Mouse (Mus musculus): ENCODE results near the gene Atl2. TPM values are rescaled to one million over a fixed set of nuclear protein-coding genes. Genes with fewer than 3 reads are reported as not detected.

Atl2 gene
- polyA plus RNA-seq, 1 experiment: 28.9 TPM

DNA sequence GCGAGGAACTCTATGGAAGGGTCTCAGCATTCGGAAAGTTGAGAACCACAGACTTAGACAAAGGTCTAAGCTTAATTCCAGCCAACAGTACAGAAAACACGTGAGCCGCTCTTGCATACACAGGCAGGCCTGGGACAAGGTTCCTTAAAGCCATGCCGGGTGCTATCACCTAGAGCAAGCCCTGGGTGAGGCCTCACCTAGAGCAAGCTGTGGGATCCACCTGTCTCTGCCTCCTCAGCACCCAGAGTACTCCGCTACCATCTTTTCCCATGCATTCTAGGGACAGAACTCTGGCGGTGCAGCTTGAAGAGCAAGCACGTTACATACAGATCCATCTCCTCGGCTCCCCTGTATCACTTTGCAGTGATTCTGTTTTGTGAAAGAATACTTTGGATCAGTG lies 78.4 kb downstream of the Atl2 start:
- TF ChIP-seq CTCF (IDR thresholded peaks at IDR 0.05; ENCODE audit: borderline replicate concordance, extremely low read depth, insufficient read depth, insufficient read length) (no peak), POLR2A (IDR thresholded peaks at IDR 0.05; ENCODE audit: borderline replicate concordance, extremely low read depth, insufficient read depth, insufficient read length, poor library complexity, severe bottlenecking) (no peak)

DNA sequence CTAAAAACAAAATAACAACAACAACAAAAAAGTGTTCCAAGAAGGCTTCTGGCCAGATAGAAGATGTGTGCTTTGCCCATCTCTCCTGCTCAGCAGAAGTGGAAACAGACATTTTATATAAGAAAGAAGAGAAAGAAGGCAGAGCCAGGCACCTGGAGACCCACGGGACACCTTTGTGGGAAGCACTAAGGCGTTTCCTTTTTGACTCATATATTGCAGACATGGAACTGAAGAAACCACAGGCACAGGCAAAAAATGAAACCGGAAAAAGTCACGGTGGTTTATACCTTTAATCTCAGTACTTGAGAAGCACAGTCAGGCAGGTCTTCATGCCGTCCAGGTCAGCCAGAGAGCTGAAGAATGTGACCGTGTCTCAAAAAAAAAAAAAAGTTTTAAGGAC lies 79.0 kb downstream of the Atl2 start:
- no peak for TF ChIP-seq POLR2A (IDR thresholded peaks at IDR 0.05; ENCODE audit: borderline replicate concordance, extremely low read depth, insufficient read depth, insufficient read length, poor library complexity, severe bottlenecking)
- no peak for TF ChIP-seq CTCF (IDR thresholded peaks at IDR 0.05; ENCODE audit: borderline replicate concordance, extremely low read depth, insufficient read depth, insufficient read length)
- no peak for DNase-seq (ENCODE audit: low read depth)

More for the DNA sequence above, 78.4 kb downstream of the Atl2 start:
- DNase-seq (ENCODE audit: low read depth): no peak

DNA sequence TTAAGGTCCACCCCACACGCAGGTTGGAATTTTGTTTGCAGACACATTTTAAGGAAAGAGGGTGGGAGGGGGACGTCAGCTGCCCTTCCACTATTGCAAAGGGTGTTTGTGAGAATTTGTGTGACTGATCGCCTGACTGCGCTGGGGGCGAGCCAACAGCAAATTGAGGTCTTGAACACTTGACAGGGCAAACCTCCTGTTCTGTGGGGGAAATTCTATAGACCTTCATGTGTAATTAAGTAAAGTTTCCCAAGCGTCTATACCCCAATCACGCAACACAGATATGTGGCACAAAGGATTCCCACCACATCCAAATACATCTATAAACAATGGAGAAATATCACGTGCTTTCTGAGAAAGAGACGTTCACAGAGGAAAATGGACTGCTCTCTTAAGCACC lies 85.5 kb downstream of the Atl2 start:
- TF ChIP-seq POLR2A (IDR thresholded peaks at IDR 0.05; ENCODE audit: borderline replicate concordance, extremely low read depth, insufficient read depth, insufficient read length, poor library complexity, severe bottlenecking) (no peak), CTCF (IDR thresholded peaks at IDR 0.05; ENCODE audit: borderline replicate concordance, extremely low read depth, insufficient read depth, insufficient read length) (no peak)
- peak; percentile 32 for DNase-seq (ENCODE audit: low read depth)

DNA sequence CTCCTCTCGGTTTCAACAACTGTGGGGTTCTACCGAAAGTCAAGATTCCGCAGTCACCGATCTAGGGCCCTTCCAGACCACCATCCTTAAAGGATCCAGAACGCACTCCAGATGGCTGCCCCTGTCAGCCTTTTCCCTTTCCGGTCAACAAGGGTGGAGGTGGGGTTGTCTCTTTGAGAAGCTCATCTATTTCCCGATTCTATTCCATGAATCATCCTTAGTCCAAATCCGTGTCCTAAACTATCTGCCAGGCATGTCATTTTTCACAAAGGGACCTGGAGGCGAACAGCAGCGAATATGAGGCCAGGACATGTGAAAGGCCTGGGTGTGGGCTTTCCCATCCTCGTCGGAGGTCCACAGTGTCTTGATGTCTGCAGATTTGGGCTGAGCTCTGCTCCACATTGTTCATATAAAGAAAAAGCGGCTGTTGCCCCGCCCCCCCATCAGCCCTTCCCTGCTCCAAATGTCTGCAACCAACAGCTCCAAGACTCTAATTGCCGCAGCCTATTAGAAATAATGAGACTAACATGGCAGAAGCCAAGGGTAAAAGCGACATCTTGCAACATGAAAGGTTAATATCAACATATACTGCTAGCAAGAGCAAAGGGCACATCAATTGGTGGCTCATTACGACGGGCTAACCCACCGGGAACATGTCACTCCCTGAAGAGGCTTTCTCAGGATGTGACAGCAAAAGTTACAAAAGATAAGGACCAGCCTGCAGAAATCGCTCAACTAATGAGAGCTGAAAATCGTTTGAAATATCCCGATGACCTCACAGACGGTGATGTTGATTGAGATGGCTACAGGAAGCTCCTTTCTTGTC lies 86.2 kb downstream of the Atl2 start:
- peak; percentile 77 for DNase-seq (ENCODE audit: low read depth)
- TF ChIP-seq POLR2A (IDR thresholded peaks at IDR 0.05; ENCODE audit: borderline replicate concordance, extremely low read depth, insufficient read depth, insufficient read length, poor library complexity, severe bottlenecking) (no peak), CTCF (IDR thresholded peaks at IDR 0.05; ENCODE audit: borderline replicate concordance, extremely low read depth, insufficient read depth, insufficient read length) (no peak)

DNA sequence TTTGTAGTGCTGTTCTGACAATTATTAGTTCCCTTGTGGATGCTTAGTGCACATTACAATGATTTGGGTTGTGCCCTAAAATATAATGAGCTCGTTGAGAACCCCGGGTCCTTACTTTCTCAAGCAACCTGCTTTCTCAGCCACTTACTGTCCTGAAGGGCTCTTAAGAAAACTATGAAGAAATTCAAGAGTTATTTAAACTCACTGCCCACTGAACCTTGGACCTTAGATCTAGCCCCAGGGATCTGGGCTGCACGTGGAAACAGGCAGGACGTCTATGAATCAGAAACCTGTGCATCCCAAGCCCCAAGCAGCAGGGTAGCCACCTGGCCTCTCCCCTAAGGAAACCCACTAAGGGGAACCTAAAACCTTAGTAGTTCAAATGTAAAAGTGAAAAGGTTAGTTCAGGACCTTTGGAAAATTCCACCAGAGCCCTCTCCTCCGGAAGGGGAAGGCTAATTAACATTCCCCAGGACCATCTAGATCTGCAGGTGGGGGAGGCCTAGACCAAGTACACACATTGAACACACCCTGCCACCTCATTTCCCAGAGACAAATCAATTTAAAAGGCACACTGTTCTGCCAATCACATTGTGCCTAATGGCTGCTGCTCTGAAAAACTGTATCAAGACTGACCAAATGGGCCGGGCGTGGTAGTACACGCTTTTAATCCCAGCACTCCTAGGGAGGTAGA lies 88.5 kb downstream of the Atl2 start:
- TF ChIP-seq CTCF (IDR thresholded peaks at IDR 0.05; ENCODE audit: borderline replicate concordance, extremely low read depth, insufficient read depth, insufficient read length): no peak
- TF ChIP-seq POLR2A (IDR thresholded peaks at IDR 0.05; ENCODE audit: borderline replicate concordance, extremely low read depth, insufficient read depth, insufficient read length, poor library complexity, severe bottlenecking): no peak
- no peak for DNase-seq (ENCODE audit: low read depth)

DNA sequence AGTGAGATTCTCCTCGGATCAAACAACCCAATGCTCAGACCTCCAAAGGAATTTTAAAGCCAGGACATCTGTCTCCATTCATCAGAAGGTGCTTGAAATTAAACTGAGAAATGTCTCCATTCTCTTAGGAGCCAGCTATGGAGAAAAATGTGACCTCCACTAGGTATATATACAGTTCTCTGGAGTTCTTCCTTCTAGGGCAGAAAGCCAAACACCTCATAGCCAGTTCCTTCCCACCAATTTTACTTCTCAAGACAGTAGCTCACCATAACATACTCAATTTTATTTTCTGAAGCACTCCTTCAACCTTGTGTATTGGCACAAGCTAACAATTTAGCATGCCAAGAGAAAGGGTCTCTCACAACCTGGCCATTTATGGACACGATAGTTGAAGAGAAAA lies 91.2 kb downstream of the Atl2 start:
- TF ChIP-seq POLR2A (IDR thresholded peaks at IDR 0.05; ENCODE audit: borderline replicate concordance, extremely low read depth, insufficient read depth, insufficient read length, poor library complexity, severe bottlenecking): no peak
- no peak for TF ChIP-seq CTCF (IDR thresholded peaks at IDR 0.05; ENCODE audit: borderline replicate concordance, extremely low read depth, insufficient read depth, insufficient read length)

DNA sequence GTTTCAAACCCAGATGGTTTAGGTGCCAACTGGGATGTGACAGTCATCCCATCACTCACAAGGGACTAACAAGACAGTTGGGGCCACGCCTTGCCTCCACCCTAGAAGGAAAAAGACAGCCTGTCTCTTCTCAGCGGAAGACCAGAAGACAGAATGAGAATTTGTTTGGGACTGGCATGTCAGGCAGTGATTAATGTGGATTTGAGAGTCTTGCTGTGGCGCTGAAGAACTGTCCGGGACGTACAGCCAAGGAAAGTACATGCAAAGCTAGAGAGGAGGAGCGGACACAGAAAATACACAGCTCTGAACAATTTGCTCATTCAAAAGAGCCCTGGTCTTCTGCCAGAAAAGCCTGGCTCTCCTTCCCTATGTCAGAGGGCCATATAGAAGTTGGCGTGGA lies 93.9 kb downstream of the Atl2 start:
- TF ChIP-seq POLR2A (IDR thresholded peaks at IDR 0.05; ENCODE audit: borderline replicate concordance, extremely low read depth, insufficient read depth, insufficient read length, poor library complexity, severe bottlenecking) (no peak), CTCF (IDR thresholded peaks at IDR 0.05; ENCODE audit: borderline replicate concordance, extremely low read depth, insufficient read depth, insufficient read length) (no peak)
- peak; percentile 34 for DNase-seq (ENCODE audit: low read depth)

More for the DNA sequence above, 91.2 kb downstream of the Atl2 start:
- DNase-seq (ENCODE audit: low read depth): no peak

DNA sequence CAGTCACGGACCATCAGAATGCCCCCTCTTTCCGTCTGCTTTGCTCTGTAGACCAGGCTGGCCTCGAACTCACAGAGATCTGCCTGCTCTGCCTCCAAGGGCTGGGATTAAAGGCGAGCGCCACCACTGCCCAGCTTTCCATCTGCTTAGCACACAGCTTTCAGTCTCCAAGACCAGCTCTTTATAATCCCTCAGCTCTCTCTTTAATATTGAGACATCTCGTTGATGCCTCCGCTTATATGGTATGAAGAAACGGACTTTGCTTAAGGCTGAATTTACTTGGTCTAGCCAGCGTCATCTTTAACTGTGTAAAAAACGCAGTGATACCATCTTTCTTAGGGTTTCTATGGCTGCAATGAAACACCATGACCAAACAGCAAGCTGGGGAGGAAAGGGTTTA lies 97.1 kb downstream of the Atl2 start:
- no peak for DNase-seq (ENCODE audit: low read depth)
- TF ChIP-seq CTCF (IDR thresholded peaks at IDR 0.05; ENCODE audit: borderline replicate concordance, extremely low read depth, insufficient read depth, insufficient read length) (no peak), POLR2A (IDR thresholded peaks at IDR 0.05; ENCODE audit: borderline replicate concordance, extremely low read depth, insufficient read depth, insufficient read length, poor library complexity, severe bottlenecking) (no peak)

Other genes starting within 250 kb of the Atl2 start
- gene Cyp1b1, start 181.1 kb downstream of the Atl2 start, polyA plus RNA-seq (2012; rRNA removed): 5.3 and 9.9 TPM in 2 replicates
- 81.9 and 85.7 TPM in 2 replicates for gene Hnrnpll, start 166.2 kb upstream of the Atl2 start, polyA plus RNA-seq (2012; rRNA removed)
- 2.3 and 2.4 TPM in 2 replicates for gene Galm, start 231.3 kb upstream of the Atl2 start, polyA plus RNA-seq (2012; rRNA removed)

All from brain, embryonic 14.5 days (tissue).